Mouse (Mus musculus) spleen, postnatal 14 days (tissue): ENCODE results near the gene Cutal.
A peak's percentile ranks its signal among the peaks of the same experiment; 100 is the strongest.
"Not testable (repeated sequence)": the region's sequence is repeated elsewhere in the genome, so short reads cannot be mapped to it uniquely, and the experiment has no call there.

Experiments
- DNase-seq, 2 experiments: peaks; one replicate each; pipeline ENCODE4 v3.0.0; 2021 to 2022; ENCODE audit warnings: low spot score in 2 of 2

The Cutal gene

DNA sequence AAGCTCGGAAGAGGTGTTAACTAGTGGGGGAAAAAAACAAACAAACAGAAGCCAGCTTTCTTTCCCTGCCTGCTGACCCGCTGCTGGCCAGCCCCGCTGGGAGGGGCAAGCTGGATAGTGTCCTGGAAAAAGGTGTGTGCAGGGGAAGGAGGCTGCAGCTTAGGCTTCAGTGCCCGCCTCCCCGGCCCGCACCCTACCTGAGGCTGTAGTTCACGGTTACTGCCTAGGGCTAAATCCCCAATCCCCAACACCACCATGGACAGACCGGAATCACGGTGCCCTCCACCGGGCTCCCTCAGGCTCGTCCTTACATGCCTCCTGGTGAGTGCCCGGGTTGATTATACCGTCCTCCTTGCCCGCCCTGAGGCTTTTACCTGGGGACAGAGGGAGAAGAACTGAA is at the start of gene Cutal:
Gene Cutal (plus strand): TSS at position 126 of the 400 bp plus-strand sequence.
- no peak for DNase-seq

DNA sequence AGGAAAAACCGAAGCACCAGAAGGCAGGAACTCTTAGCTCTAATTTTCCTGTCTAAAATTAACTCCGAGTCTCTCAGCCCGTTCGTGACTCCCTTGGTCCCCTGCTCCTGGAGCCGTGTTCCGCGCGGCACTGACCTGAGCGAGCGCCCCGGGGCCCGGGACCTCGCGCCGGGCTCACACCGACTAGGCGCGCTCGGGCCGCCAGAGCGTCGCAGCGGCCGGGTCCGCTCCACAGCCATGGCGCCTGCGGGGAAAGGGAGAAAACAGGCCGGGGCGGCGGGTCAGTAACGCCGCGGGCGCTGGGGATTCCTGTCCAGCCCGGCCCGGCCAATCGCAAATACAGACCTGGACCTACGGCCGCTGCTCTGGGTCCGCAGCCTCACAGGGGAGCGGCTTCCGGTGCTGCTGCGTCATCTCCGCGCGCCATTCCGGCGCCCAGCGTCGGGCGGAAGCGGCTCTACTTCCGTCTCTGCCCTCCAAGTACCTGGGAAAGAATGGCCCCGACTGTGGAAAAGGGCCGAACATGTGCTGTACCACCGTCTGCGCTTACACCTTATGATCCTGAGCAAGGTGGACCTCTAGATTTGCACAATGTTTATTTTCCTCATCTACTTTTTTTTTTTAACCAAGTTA is 48.3 kb upstream of the Cutal start, which contains the start of gene Fbxw2:
Gene Fbxw2 (minus strand): TSS at position 485 of the 633 bp plus-strand sequence.
- peak; percentile 82 to 90 for DNase-seq

DNA sequence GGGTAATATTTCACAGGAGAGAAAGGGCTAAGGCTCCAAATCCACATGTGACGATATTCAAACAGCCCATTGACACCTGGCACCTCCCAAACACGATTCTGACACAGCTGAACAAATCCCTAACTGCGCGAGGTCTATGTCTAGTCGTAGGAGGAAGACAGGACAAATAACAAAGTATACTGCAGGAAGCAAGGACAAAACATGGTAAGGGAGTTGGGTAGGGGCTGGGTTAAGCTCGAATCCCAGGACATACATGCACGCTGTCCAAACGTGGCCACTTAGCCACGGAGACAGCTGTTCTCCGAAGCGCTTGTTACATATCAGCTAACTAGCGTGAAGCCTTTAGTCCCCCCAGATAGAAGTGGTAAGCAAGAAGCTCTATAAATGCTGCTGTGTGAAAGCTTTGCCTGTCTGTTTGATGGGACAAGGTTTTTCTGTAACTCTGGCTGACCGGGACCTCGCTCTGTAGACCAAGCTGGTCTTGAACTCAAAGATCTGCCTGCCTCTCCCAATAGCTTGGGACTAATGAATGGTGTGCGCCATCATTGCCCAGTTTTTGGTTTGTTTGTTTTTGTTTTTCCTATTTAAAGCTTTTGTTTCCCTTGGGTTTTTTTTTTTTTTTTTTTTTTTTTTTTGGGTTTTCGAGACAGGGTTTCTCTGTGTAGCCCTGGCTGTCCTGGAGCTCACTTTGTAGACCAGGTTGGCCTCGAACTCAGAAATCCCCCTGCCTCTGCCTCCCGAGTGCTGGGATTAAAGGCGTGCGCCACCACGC is 47.5 kb upstream of the Cutal start:
- no peak for DNase-seq

DNA sequence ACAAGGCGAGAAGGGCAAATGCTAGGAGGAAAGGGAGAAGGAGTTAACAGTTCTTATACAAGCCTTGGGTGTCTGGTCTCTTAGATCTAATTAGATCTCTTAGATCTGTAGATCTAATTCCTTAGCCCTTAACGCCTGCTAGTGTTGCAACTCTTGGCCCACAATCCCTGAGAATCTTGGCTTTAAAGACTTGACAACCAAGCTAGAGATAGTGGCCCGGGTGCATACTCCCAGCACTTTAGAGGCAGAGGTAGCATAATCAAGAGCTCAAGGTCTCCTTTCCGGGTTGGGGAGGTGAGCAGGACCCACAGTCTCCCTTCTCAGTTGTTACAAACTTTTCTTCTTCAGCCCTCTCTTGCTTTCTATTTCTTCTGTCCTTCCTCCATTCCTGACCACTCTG is 46.6 kb upstream of the Cutal start:
- DNase-seq, result no peak

DNA sequence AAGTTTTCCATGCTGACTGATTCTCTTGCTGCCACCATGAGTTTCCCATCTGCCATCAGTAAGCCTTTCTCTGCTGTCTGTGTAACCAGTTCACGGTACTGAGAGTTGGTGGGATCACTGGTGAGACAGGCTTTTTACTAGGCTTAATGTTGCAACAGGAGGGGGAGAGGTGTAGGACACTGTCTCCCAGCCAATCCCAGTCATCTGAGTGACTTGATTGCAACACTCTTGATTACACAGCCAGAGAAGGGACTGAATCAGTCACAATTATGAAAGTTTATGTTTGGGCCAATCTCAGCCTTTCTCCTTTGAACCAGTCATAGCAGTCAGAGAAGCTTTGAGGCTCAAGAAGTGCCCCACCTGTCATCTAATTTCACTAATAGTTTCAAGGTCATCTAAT is 46.2 kb upstream of the Cutal start:
- no peak for DNase-seq

DNA sequence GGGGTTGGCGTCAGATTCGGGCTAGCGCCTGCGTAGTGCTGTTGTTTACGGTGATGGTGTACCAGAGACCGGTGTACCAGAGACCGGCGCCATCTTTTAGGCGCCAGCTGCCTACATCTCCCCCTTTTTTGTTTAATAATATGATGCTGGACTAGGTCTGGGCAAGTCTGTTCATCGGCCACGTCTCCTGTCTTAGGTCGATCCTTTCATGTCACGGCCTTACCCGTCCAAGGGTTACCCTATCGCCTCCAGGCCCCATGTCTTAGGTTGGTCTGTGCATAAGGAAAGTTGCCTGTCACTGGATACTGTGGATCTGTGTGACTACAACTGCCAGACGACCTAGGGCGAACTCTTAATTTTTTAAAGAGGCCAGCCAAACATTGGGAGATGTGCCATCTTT is 44.1 kb upstream of the Cutal start:
- DNase-seq, result not testable (repeated sequence)

DNA sequence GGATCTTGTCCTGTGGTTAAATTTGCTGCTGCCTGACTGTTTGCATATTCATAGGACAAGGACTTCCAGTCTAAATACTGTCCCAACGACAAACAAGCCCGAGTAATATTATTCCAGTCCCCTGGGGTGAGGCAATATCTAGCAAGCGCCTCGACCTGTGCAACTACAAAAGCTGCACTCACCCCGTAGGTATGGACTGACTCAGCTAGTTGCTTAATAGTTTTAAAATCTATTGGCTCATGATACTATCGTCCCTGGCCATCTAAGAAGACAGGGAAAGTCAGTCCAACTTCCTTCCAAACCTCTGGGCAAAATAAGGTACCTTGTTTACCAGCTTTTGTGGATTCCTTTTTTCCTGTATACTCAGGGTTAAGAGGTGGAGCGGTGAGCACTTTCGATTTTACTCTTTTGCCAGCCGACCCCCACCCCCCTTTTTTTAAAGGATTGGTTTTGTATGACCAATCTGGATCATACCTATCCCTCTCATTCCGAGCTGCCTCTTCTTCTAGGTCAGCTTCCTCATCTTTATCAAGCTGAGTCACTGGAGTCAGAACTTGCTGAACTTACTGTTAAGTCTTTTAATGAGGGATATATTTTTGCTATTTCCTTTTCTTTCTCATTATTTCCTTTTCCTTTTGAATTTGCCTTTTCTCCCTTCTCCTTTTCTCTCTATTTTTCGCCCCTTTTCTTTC is 41.3 kb upstream of the Cutal start, which contains the start of gene Gm34653:
Gene Gm34653 (plus strand): TSS at position 242 of the 692 bp plus-strand sequence.
- DNase-seq, result not testable (repeated sequence)

DNA sequence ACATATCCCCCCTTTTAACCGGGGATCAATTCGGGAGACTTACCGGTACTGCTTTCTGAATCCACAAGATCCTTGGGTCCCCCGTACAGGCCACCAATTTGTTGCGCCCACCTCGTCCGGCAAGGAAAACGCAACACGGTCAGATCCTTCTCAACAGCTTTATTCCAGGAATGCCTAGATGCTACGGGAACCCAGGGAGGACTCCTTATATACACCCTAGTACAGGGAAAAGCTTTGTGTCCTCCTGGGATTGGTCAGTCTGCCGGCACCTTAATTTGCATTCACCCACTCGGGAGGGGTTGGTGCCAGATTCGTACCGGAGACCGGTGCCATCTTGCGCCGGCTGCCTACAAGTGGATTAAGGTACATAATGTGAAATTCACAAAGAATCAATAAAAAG is 40.6 kb upstream of the Cutal start:
- DNase-seq, result no peak

DNA sequence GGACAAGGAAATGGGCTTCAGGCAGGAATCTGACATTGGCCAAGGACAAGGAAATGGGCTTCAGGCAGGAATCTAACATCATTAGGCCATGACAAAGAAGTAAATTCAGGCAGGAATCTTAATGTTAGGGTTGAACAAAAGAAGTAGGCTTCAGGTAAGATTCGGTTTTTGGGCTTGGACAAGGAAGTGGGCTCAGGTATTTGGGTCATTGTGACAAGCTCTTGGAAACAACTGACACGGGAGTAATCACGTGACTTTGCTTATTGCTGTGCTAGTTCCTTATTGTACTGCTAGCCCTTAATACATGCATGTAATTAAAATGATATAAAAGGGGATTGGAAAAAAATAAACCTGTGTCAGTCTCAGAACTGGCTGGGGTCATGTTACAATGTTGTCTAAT is 38.5 kb upstream of the Cutal start:
- DNase-seq, result no peak

DNA sequence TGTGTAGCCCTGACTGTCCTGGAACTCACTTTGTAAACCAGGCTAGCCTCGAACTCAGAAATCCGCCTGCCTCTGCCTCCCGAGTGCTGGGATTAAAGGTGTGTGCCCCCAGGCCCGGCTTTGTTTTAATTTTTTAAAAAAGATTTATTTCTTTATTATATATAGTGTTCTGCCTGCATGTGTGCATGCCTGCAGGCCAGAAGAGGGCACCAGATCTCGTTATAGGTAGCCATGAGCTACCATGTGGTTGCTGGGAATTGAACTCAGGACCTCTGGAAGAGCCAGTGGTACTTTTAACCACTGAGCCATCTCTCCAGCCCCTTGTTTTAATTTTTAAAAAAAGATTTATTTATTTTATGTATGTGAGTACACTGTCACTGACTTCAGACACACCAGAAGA is 34.1 kb upstream of the Cutal start:
- not testable (repeated sequence) for DNase-seq

DNA sequence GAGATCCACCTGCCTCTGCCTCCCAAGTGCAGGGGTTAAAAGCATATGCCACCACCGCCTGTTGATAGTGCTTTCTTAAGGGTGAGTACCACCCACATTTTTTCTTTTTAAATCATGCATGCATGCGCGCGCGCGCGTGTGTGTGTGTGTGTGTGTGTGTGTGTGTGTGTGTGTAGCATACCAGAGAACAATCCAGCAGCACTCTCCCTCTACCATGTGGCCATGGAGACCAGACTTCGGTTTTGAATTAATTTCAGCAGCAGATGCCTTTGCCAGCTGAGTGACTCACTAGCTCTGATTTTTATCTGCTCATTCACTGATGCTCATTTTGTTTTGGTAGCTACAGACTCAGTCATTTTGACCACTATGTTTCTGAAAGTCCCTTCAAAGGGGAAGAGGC is 32.5 kb upstream of the Cutal start:
- no peak for DNase-seq

DNA sequence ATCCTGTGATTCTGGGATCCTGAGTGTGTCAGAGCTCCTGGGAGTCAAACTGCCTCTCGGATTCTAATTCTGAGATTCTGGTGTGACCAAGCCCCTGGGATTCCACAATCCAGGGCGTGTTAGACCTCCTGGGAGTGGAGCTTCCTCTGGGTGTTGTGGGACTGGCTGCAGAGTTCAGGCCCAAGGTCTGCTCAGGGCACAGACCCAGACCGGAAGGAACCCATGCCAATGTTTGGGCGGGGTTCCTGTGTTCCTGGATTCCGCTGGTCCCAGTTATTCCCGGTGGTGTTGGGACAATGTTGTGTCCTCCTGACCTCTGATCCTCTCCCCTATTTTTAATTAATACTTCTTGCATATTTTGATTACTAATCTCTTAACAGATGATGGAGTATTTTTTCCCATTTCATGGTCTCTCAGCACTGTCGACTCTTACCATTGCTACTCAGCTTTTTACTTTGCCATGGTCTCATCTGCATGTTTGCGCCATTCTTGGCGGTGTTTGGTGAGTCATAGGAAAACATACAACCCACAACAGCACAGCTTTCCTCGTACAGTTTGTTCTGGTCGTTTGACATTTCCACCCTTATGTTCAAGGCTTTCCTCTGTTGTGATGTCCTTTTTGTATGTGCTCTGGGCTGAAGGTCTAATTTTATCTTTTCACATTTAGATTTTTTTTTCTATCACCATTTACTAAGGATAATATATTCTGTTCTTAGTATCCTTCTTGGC is 30.8 kb upstream of the Cutal start:
- no peak for DNase-seq

DNA sequence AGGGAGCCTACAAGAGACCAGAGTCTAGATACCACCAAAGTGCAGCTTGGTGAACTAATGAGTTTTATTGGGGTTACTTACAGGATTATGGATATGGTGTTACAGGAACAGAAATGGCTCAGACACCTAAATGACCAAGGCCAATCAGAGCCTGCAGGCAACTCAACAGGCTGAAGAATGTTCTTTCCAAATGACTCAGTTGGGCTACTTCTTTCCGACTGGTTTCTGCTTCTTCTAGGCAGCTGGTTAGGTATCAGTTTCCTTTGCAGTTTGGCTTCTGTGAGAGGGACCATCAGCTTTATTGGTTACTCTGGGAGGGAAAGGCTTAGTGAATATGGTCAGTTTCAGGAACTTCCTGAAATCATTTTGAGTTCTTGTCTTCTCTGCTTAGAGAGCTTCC is 26.5 kb upstream of the Cutal start:
- DNase-seq, result no peak

DNA sequence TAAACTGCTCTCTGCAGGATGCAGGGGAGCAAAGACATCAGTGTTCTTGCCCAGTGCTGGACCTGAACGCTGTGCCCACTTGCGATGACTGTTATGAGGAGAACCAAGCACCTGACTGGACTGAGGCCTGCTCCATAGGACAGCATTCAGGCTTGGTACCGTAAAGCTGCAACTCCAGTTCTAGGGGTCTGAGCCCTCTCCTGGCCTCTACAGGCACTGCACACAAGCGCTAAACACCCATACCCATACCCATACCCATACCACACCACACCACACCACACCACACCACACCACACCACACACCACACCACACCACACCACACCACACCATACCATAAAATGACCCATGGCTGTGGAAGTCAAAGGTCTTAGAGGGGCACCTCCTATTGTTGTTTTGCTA is 18.9 kb upstream of the Cutal start:
- DNase-seq, result no peak

DNA sequence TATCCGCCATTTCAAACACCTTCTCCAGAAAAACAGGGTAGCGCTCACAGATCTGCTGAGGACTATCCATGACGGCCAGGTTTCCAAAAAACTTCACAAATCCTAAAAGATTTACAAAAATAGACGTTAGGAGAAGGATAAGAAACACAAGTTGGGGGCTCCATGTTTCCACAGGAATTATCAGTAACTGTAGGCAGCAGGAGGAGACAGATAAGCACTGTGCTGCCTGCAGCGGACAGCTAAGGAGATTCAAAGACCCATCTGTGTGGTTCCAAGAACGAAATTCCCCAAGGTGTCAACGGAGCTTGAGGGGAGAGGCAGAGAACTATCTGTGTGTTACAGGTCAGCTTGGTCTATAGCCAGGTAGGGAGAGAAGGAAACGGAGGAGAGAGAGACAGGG is 16.5 kb upstream of the Cutal start:
- DNase-seq, result no peak

DNA sequence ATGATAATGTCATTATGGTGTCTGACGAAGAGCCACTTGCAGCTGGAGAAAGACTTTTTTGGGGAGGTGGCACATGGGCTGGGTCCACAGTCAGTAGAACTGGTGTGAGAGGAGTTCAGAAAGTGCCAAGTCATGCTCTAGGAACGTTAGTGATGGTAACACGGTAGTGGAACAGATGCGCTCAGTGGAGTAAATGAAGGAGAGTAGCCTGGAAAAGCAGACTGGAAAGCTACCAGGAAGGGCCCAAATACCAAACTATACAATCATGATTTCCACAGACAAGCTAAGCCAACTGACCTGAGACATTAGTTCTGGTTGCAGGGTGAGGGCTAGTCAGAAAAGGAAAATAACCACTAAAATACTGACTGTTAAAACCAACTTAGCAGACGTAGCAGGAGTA is 4.5 kb upstream of the Cutal start:
- DNase-seq, result peak in 1 of 2 experiments; percentile 19

DNA sequence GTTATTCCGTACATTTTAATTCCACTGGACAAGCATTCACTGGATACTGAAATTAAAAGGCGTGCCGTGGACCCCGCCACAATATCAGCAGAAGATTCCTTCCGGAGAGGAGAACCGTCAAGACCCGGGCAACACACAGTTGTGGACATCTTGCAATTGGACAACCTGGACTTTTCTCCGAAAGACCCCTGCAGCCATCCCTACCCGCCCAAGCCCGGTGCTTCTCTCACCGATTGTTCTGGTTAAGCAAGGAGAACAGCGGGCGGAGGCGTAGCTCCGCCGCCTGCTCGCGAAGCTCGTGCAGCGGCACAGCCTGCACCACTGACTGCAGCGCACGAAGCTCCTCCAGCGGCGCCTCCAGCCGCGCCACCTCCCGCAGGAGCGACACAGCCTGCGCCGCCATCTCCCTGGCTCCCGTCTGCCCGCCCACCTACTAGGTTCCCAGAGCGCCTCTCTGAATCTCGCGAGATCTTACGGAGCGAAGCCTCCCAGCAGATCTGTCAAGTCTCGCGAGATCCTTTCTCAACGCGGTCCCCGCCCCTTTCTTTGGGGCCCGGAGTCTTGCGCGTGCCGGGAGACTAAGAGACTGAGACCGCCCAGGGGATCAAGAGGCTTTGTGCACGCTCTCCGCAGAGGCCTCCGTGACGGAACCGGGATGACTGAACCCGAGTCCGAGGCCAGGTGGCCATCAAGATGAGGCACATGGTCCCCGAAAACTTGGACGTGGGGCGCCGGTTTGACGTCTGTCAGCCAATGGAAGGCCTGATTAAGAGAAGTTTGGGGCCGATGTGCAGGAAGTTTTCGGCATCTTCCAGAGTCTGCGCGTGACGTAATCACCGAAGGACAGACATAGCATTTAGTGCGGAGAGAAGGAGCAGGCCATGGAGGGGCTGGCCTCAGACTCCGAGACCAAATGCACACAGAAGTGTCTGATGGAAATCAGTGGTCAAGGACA is 3.4 kb upstream of the Cutal start:
- peak; percentile 87 to 88 for DNase-seq

DNA sequence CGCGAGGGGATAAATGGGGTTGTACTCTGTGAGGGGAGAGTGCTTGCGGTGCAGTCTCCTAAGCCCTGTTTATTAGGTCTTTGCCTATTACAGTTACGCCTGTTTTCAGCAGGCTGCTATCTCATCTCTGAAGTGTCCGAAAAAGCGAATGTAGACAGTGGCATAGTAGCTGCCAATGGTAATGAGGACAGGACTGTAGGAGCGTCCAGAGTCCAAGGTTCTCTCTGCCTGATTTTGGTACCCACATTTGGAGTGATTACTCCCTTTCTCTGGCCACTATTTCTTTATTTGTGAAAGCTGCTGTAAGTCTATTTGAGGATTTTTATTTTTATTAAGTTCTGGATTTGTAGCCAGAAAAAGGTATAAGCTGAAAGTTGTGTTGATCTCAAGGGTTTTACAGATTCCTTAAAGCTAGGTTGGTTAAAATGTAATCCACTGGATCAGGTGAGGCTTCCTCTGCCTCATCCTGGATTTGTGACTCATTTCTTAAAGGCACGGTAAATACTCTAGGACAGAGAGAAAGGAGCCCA is 685 bp downstream of the Cutal start, which contains the start of gene Psmd5:
Gene Psmd5 (minus strand): TSS at position 153 of the 530 bp plus-strand sequence.
- no peak for DNase-seq

DNA sequence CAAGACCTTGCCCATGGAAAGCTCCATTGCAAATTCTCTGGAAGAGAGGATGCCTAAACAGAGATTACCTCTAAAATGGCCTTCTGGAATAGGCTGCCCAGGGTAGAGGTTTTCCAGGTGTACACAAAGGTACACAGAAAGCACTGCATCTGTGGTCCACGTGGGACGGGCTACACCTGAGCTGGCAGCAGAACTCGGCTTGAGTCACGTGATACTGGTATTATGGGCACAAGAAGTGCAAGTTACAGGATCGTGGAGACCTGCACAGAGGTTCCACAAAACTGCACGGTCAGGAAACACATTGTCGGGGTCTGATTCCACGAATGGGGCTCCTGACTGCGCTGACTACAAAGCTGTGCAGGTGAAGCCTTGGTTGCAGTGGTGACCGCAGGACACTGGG is 5.9 kb downstream of the Cutal start:
- no peak for DNase-seq

DNA sequence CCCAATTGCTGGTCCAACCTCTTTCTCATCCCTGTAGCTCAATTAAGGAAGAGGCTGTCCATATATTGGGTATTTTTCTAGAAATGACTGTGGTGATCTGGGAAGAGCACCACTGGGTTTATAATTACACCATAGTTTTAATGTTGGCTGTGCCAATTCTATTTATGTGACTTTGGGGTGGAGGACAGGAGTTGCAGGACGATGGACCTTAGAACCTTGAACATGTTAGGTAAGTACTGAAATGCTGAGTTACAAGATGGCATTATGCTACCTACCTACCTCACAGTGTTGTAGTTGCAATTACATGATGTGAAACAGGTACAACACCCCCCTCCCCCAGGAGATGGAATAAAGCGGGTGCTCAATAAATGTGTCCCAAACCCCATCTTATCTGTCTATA is 8.6 kb downstream of the Cutal start:
- no peak for DNase-seq

DNA sequence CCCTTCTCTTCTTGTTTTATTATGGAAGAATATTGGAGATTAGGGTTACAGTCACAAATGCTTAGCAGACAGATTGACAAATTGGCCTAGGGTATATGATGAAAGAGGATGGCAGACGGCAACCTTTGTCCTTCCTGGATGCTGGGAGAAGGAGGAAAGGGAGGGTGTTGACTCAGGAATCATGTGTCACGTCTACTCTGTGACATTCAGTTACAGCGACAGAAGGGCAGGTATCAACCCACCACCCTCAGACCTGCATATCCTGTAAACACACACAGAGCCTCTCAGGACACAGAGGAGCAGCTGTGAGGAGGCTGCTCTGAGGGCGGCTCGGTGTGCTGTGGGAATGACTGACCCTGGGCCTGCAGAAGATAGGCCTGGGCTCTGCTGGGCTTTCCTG is 9.0 kb downstream of the Cutal start:
- no peak for DNase-seq
